Mouse (Mus musculus) lung, postnatal 0 days (tissue): ENCODE results near the gene Fcrl1.

Experiments used
- CTCF ChIP-seq: IDR thresholded peaks from 2 replicates; pipeline ENCODE4 v1.5.1; 2016; ENCODE audit warnings: antibody characterized with exemption, mild to moderate bottlenecking
- EP300 ChIP-seq: IDR thresholded peaks from 2 replicates; pipeline ENCODE4 v1.6.1; 2016; ENCODE audit warnings: antibody characterized with exemption, mild to moderate bottlenecking, control low read depth

- TF ChIP-seq CTCF: no peak
- TF ChIP-seq EP300: no peak
Measured at GRCm38 (mm10) chr3:87390935-87391334, 14.7 kb downstream of the Fcrl1 start.
